Mouse (Mus musculus) embryonic facial prominence, embryonic 15.5 days (tissue): ENCODE data around the gene Gm11985. TPM values are rescaled to one million over a fixed set of nuclear protein-coding genes. Genes with fewer than 3 reads are reported as not detected.

Source experiments
- ATAC-seq: fragments of 200-750 bp; cut with Nextera tagmentation; 2 replicates; pipeline ENCODE4 v1.8.0; 2017; ENCODE audit warnings: low read depth, moderate TSS enrichment; ENCODE audit not compliant: insufficient number of reproducible peaks, low FRiP score, low TSS enrichment
- H3K27ac ChIP-seq: fragments of 300-500 bp; sonication (generic); replicated peaks from 2 replicates; pipeline ENCODE4 v1.5.1; 2015; ENCODE audit warnings: mild to moderate bottlenecking, inconsistent platforms
- H3K27me3 ChIP-seq: fragments of 300-500 bp; sonication (generic); 2 replicates; pipeline ENCODE4 v1.6.1; 2015; ENCODE audit warnings: inconsistent platforms
- H3K36me3 ChIP-seq: fragments of 300-500 bp; sonication (generic); 2 replicates; pipeline ENCODE4 v1.6.1; 2015; ENCODE audit warnings: mild to moderate bottlenecking, inconsistent platforms
- H3K4me1 ChIP-seq: fragments of 300-500 bp; sonication (generic); 2 replicates; pipeline ENCODE4 v1.6.1; 2015; ENCODE audit warnings: inconsistent platforms
- H3K4me2 ChIP-seq: fragments of 300-500 bp; sonication (generic); replicated peaks from 2 replicates; pipeline ENCODE4 v1.6.1; 2015; ENCODE audit warnings: mild to moderate bottlenecking, inconsistent platforms
- H3K4me3 ChIP-seq: fragments of 300-500 bp; sonication (generic); replicated peaks from 2 replicates; pipeline ENCODE4 v1.5.1; 2015; ENCODE audit warnings: mild to moderate bottlenecking, inconsistent platforms
- H3K9ac ChIP-seq: fragments of 300-500 bp; sonication (generic); 2 replicates; pipeline ENCODE4 v1.6.1; 2015; ENCODE audit warnings: inconsistent platforms
- H3K9me3 ChIP-seq: fragments of 300-500 bp; sonication (generic); replicated peaks from 2 replicates; pipeline ENCODE4 v1.6.1; 2016; ENCODE audit warnings: inconsistent platforms
- WGBS: fragments of 180-500 bp; shearing (Covaris S2); methylation state at CpG from one replicate; pipeline ENCODE4 v1.1.7; 2015; 5-methylcytosine and 5-hydroxymethylcytosine counted together
- polyA plus RNA-seq: library from polyadenylated mRNA; unstranded; fragments of >200 nt; fragmentation: Nextera tagmentation; extraction: Ambion mirVana; gene quantifications from 2 replicates; pipeline ENCODE4 v1.2.1, GENCODE M21; 2015

Gm11985 gene
- polyA plus RNA-seq, 1 experiment from 2014 or later = not detected

- no peaks in the 10 kb centered on the region for H3K36me3 ChIP-seq
- H3K27me3 ChIP-seq = no peaks in the 10 kb centered on the region
- no peak overlapping the region for H3K4me2 ChIP-seq
- no peak overlapping the region for H3K9ac ChIP-seq
- WGBS = 79% methylated on average over 8 of the region's 8 CpGs
- no peaks in the 10 kb centered on the region; the same call in 1 of the 2 replicates for H3K4me1 ChIP-seq
- H3K27ac ChIP-seq = no peak overlapping the region
- no peak overlapping the region for H3K4me3 ChIP-seq
- no peak for ATAC-seq
- no peaks in the 10 kb centered on the region for H3K9me3 ChIP-seq
Observed at GRCm38 (mm10) chr11:7153081-7153480, 35.3 kb downstream of the Gm11985 start.

GRCm38 (mm10) chr11:7152371-7152770 is 36.0 kb downstream of the Gm11985 start:
- Histone ChIP-seq H3K4me2 (no peak overlapping the region), H3K9me3 (no peaks in the 10 kb centered on the region), H3K4me3 (no peak overlapping the region), H3K4me1 (no peaks in the 10 kb centered on the region; the same call in 1 of the 2 replicates), H3K9ac (no peak overlapping the region), H3K27me3 (no peaks in the 10 kb centered on the region), H3K36me3 (no peaks in the 10 kb centered on the region), H3K27ac (no peak overlapping the region)
- ATAC-seq = no peak
- WGBS = 92% methylated on average over 12 of the region's 12 CpGs

- Histone ChIP-seq H3K27me3 (no peaks in the 10 kb centered on the region), H3K4me1 (no peaks in the 10 kb centered on the region; the same call in 1 of the 2 replicates), H3K27ac (no peak overlapping the region), H3K4me3 (no peak overlapping the region), H3K9ac (no peak overlapping the region), H3K4me2 (no peak overlapping the region), H3K9me3 (no peaks in the 10 kb centered on the region), H3K36me3 (no peaks in the 10 kb centered on the region)
- WGBS = 90% methylated on average over 8 of the region's 8 CpGs
- ATAC-seq = no peak
Observed at GRCm38 (mm10) chr11:7150511-7150910, 37.9 kb downstream of the Gm11985 start.

- Histone ChIP-seq H3K27ac (no peak overlapping the region), H3K36me3 (no peaks in the 10 kb centered on the region), H3K4me1 (no peaks in the 10 kb centered on the region; the same call in 1 of the 2 replicates), H3K27me3 (no peaks in the 10 kb centered on the region), H3K9me3 (no peaks in the 10 kb centered on the region), H3K4me3 (no peak overlapping the region), H3K9ac (no peak overlapping the region), H3K4me2 (no peak overlapping the region)
- no peak for ATAC-seq
- 60% methylated on average over 7 of the region's 7 CpGs for WGBS
Observed at GRCm38 (mm10) chr11:7149471-7149870, 38.9 kb downstream of the Gm11985 start.

GRCm38 (mm10) chr11:7147945-7148344 is 40.4 kb downstream of the Gm11985 start:
- H3K4me1 ChIP-seq = no peaks in the 10 kb centered on the region; the same call in 1 of the 2 replicates
- 89% methylated on average over 7 of the region's 7 CpGs for whole genome bisulfite sequencing

GRCm38 (mm10) chr11:7147536-7147935 is 40.8 kb downstream of the Gm11985 start:
- H3K27me3 ChIP-seq = no peaks in the 10 kb centered on the region
- H3K4me1 ChIP-seq = peaks cover 2% of the 10 kb centered on the region
- 84% methylated on average over 8 of the region's 8 CpGs for WGBS
- H3K4me2 ChIP-seq = no peak overlapping the region
- ATAC-seq = no peak
- no peak overlapping the region for H3K27ac ChIP-seq
- H3K9ac ChIP-seq = no peak overlapping the region
- no peaks in the 10 kb centered on the region for H3K9me3 ChIP-seq
- H3K4me3 ChIP-seq = no peak overlapping the region
- no peaks in the 10 kb centered on the region for H3K36me3 ChIP-seq

More at GRCm38 (mm10) chr11:7147945-7148344, 40.4 kb downstream of the Gm11985 start:
- no peak for ATAC-seq
- H3K4me2 ChIP-seq = no peak overlapping the region
- H3K36me3 ChIP-seq = no peaks in the 10 kb centered on the region
- H3K27me3 ChIP-seq = no peaks in the 10 kb centered on the region
- no peaks in the 10 kb centered on the region for H3K9me3 ChIP-seq
- no peak overlapping the region for H3K9ac ChIP-seq
- H3K4me3 ChIP-seq = no peak overlapping the region
- no peak overlapping the region for H3K27ac ChIP-seq

- H3K36me3 ChIP-seq = no peaks in the 10 kb centered on the region
- no peak for ATAC-seq
- no peak overlapping the region for H3K9ac ChIP-seq
- H3K27me3 ChIP-seq = no peaks in the 10 kb centered on the region
- no peak overlapping the region for H3K4me3 ChIP-seq
- H3K4me1 ChIP-seq = peaks cover 4% of the 10 kb centered on the region
- H3K4me2 ChIP-seq = no peak overlapping the region
- H3K9me3 ChIP-seq = no peaks in the 10 kb centered on the region
- H3K27ac ChIP-seq = no peak overlapping the region
- 58% methylated on average over 4 of the region's 4 CpGs for WGBS
Observed at GRCm38 (mm10) chr11:7145221-7145620, 43.1 kb downstream of the Gm11985 start.

- H3K27me3 ChIP-seq = no peaks in the 10 kb centered on the region
- H3K27ac ChIP-seq = no peak overlapping the region
- no peaks in the 10 kb centered on the region for H3K9me3 ChIP-seq
- H3K4me3 ChIP-seq = no peak overlapping the region
- no peaks in the 10 kb centered on the region for H3K36me3 ChIP-seq
- no peak overlapping the region for H3K9ac ChIP-seq
- no peak for ATAC-seq
- no peak overlapping the region for H3K4me2 ChIP-seq
- H3K4me1 ChIP-seq = peaks cover 4% of the 10 kb centered on the region
- WGBS = 77% methylated on average over 11 of the region's 11 CpGs
Observed at GRCm38 (mm10) chr11:7144369-7144768, 44.0 kb downstream of the Gm11985 start.

- H3K4me3 ChIP-seq = no peak overlapping the region
- ATAC-seq = 0 out of 2 replicates have a peak, but pooled peaks have one; percentile 36
- H3K27ac ChIP-seq = no peak overlapping the region
- H3K9me3 ChIP-seq = no peaks in the 10 kb centered on the region
- 17% methylated on average over 3 of the region's 3 CpGs for WGBS
- no peak overlapping the region for H3K9ac ChIP-seq
- peaks cover 4% of the 10 kb centered on the region for H3K4me1 ChIP-seq
- H3K36me3 ChIP-seq = no peaks in the 10 kb centered on the region
- H3K27me3 ChIP-seq = no peaks in the 10 kb centered on the region
- H3K4me2 ChIP-seq = no peak overlapping the region
Observed at GRCm38 (mm10) chr11:7142725-7143124, 45.6 kb downstream of the Gm11985 start.

GRCm38 (mm10) chr11:7140449-7140848 is 47.9 kb downstream of the Gm11985 start:
- H3K27me3 ChIP-seq = no peaks in the 10 kb centered on the region
- peaks cover 8% of the 10 kb centered on the region for H3K4me1 ChIP-seq
- H3K4me2 ChIP-seq = no peak overlapping the region
- no peak overlapping the region for H3K27ac ChIP-seq
- ATAC-seq = no peak
- no peak overlapping the region for H3K9ac ChIP-seq
- H3K4me3 ChIP-seq = no peak overlapping the region
- 85% methylated on average over 3 of the region's 3 CpGs for WGBS
- H3K36me3 ChIP-seq = no peaks in the 10 kb centered on the region
- no peaks in the 10 kb centered on the region for H3K9me3 ChIP-seq

- no peak overlapping the region for H3K4me2 ChIP-seq
- no peak for ATAC-seq
Observed at GRCm38 (mm10) chr11:7138370-7138769, 50.0 kb downstream of the Gm11985 start.

GRCm38 (mm10) chr11:7136246-7136855 is 52.0 kb downstream of the Gm11985 start:
- no peak for ATAC-seq
- H3K4me1 ChIP-seq = 0 out of 2 replicates have a peak, but pooled peaks cover 4% of the 10 kb centered on the region

More at GRCm38 (mm10) chr11:7138370-7138769, 50.0 kb downstream of the Gm11985 start:
- H3K9me3 ChIP-seq = no peaks in the 10 kb centered on the region
- H3K9ac ChIP-seq = no peak overlapping the region
- no peak overlapping the region for H3K27ac ChIP-seq
- H3K4me1 ChIP-seq = peaks cover 8% of the 10 kb centered on the region
- no peaks in the 10 kb centered on the region for H3K36me3 ChIP-seq
- H3K27me3 ChIP-seq = no peaks in the 10 kb centered on the region
- 87% methylated on average over 8 of the region's 8 CpGs for WGBS
- no peak overlapping the region for H3K4me3 ChIP-seq

More at GRCm38 (mm10) chr11:7136246-7136855, 52.0 kb downstream of the Gm11985 start:
- Histone ChIP-seq H3K27me3 (no peaks in the 10 kb centered on the region), H3K36me3 (no peaks in the 10 kb centered on the region), H3K4me3 (no peak overlapping the region), H3K27ac (no peak overlapping the region), H3K4me2 (no peak overlapping the region), H3K9ac (no peak overlapping the region), H3K9me3 (no peaks in the 10 kb centered on the region)
- 99% methylated on average over 5 of the region's 5 CpGs for WGBS
